Mouse (Mus musculus) spleen, adult 2 months (tissue): ENCODE data around the gene Rpl31. TPM values are rescaled to one million over a fixed set of nuclear protein-coding genes. Genes with fewer than 3 reads are reported as not detected.

ENCODE experiments used
- DNase-seq, 2 experiments: peaks; one replicate each; pipeline versions ENCODE4 v3.0.0 to v3.0.0-alpha.2; 2012 to 2021; ENCODE audit warnings: low spot score in 2 of 2, low read depth in 1 of 2
- H3K27ac ChIP-seq: fragments of 200-500 bp; 2 replicates; pipeline ENCODE4 v1.5.1; 2012; ENCODE audit warnings: low read length, inconsistent platforms; ENCODE audit not compliant: insufficient read depth
- H3K27me3 ChIP-seq: fragments of 200-500 bp; 2 replicates; pipeline ENCODE4 v1.6.1; 2012; ENCODE audit warnings: mild to moderate bottlenecking, moderate library complexity, low read length, inconsistent platforms; ENCODE audit not compliant: control insufficient read depth, insufficient read depth
- H3K36me3 ChIP-seq: fragments of 200-500 bp; 2 replicates; pipeline ENCODE4 v1.6.1; 2012; ENCODE audit warnings: mild to moderate bottlenecking, low read length, inconsistent platforms; ENCODE audit not compliant: control insufficient read depth, insufficient read depth
- H3K4me1 ChIP-seq: fragments of 200-500 bp; 2 replicates; pipeline ENCODE4 v1.6.1; 2011; ENCODE audit warnings: inconsistent platforms; ENCODE audit not compliant: control insufficient read depth, insufficient read depth, insufficient read length
- H3K4me3 ChIP-seq: fragments of 200-500 bp; 2 replicates; pipeline ENCODE4 v1.5.1; 2011; ENCODE audit warnings: mild to moderate bottlenecking, inconsistent platforms; ENCODE audit not compliant: insufficient read depth, insufficient read length; ENCODE audit errors: extremely low read depth
- CTCF ChIP-seq: fragments of 200-500 bp; IDR thresholded peaks from 2 replicates; pipeline ENCODE4 v1.5.1; 2011; ENCODE audit warnings: mild to moderate bottlenecking, inconsistent platforms; ENCODE audit not compliant: insufficient read depth, insufficient read length, insufficient replicate concordance; ENCODE audit errors: extremely low read depth
- POLR2A ChIP-seq: fragments of 200-500 bp; IDR thresholded peaks from 2 replicates; pipeline ENCODE4 v1.6.1; 2011; ENCODE audit warnings: low read depth, low read length, inconsistent platforms
- WGBS: fragments of 180-500 bp; shearing (Covaris S2); methylation state at CpG from one replicate; pipeline ENCODE4 v1.1.7; 2018; 5-methylcytosine and 5-hydroxymethylcytosine counted together
- polyA plus RNA-seq: library from polyadenylated mRNA; depleted of rRNA; stranded (reverse); fragments of >200 nt; gene quantifications from 2 replicates; pipeline ENCODE4 v1.2.3, GENCODE M21; 2012

The Rpl31 gene
- polyA plus RNA-seq, 1 experiment = 163 TPM

GRCm38 (mm10) chr1:39394650-39395049 is 27.0 kb downstream of the Rpl31 start:
- Histone ChIP-seq H3K27me3 (no peaks in the 10 kb centered on the region), H3K27ac (no peak overlapping the region), H3K4me1 (no peaks in the 10 kb centered on the region), H3K4me3 (no peak overlapping the region), H3K36me3 (no peaks in the 10 kb centered on the region)
- WGBS = 94% methylated on average over 3 of the region's 3 CpGs
- no peak for TF ChIP-seq CTCF
- no peak for TF ChIP-seq POLR2A
- no peak for DNase-seq

- H3K4me3 ChIP-seq = no peak overlapping the region
- H3K27me3 ChIP-seq = no peaks in the 10 kb centered on the region
- no peak overlapping the region for H3K27ac ChIP-seq
- WGBS = 13% methylated on average over 4 of the region's 4 CpGs
- H3K4me1 ChIP-seq = no peaks in the 10 kb centered on the region
- H3K36me3 ChIP-seq = no peaks in the 10 kb centered on the region
- no peak for TF ChIP-seq POLR2A
- TF ChIP-seq CTCF = no peak
- DNase-seq = no peak
These were observed 28.7 kb downstream of the Rpl31 start for GRCm38 (mm10) chr1:39396347-39396746.

- Histone ChIP-seq H3K27me3 (no peaks in the 10 kb centered on the region), H3K4me3 (no peak overlapping the region), H3K4me1 (no peaks in the 10 kb centered on the region), H3K36me3 (no peaks in the 10 kb centered on the region), H3K27ac (no peak overlapping the region)
- TF ChIP-seq POLR2A (no peak), CTCF (no peak)
- 87% methylated on average over 6 of the region's 6 CpGs for WGBS
- DNase-seq = no peak
These were observed 30.6 kb downstream of the Rpl31 start for GRCm38 (mm10) chr1:39398284-39398683.

GRCm38 (mm10) chr1:39399228-39399627 is 31.6 kb downstream of the Rpl31 start:
- no peak for DNase-seq
- Histone ChIP-seq H3K4me1 (no peaks in the 10 kb centered on the region), H3K27ac (no peak overlapping the region), H3K36me3 (no peaks in the 10 kb centered on the region), H3K27me3 (no peaks in the 10 kb centered on the region), H3K4me3 (no peak overlapping the region)
- WGBS = 77% methylated on average over 4 of the region's 4 CpGs
- no peak for TF ChIP-seq POLR2A
- TF ChIP-seq CTCF = no peak

GRCm38 (mm10) chr1:39400173-39400572 is 32.5 kb downstream of the Rpl31 start:
- Histone ChIP-seq H3K4me1 (no peaks in the 10 kb centered on the region), H3K36me3 (no peaks in the 10 kb centered on the region), H3K27ac (no peak overlapping the region), H3K27me3 (no peaks in the 10 kb centered on the region), H3K4me3 (no peak overlapping the region)
- 88% methylated on average over 3 of the region's 3 CpGs for WGBS
- no peak for TF ChIP-seq POLR2A
- no peak for DNase-seq

- H3K36me3 ChIP-seq = no peaks in the 10 kb centered on the region
- TF ChIP-seq POLR2A (no peak), CTCF (no peak)
- H3K27me3 ChIP-seq = no peaks in the 10 kb centered on the region
- no peaks in the 10 kb centered on the region for H3K4me1 ChIP-seq
- H3K27ac ChIP-seq = no peak overlapping the region
- no peak for DNase-seq
- no peak overlapping the region for H3K4me3 ChIP-seq
- 80% methylated on average over 4 of the region's 4 CpGs for WGBS
These were observed 39.5 kb downstream of the Rpl31 start for GRCm38 (mm10) chr1:39407108-39407507.

- Histone ChIP-seq H3K36me3 (no peaks in the 10 kb centered on the region), H3K27ac (no peak overlapping the region), H3K4me1 (no peaks in the 10 kb centered on the region), H3K27me3 (no peaks in the 10 kb centered on the region), H3K4me3 (no peak overlapping the region)
- no peak for DNase-seq
- TF ChIP-seq CTCF (no peak), POLR2A (no peak)
- 93% methylated on average over 6 of the region's 6 CpGs for WGBS
These were observed 40.5 kb downstream of the Rpl31 start for GRCm38 (mm10) chr1:39408123-39408522.
